Mouse (Mus musculus): ENCODE measurements at regions not wholly inside any gene's neighbourhood (a gene's known extent, or its start where the extent isn't known, plus 50 kb on each side); places are given as distances from the start of the nearest gene placed in this dataset.

GRCm38 (mm10) chr4:10051296-10052267 is 822.7 kb upstream of the 2610301B20Rik start:
- TF ChIP-seq TCF12 (IDR thresholded peaks at IDR 0.05; ENCODE audit: low read depth, low read length) (no peak), CTCF (conservative IDR thresholded peaks at IDR 0.05 in 1 of 2, IDR thresholded peaks at IDR 0.05 in 1 of 2; ENCODE audit: low read depth in 2 of 2, low read length in 2 of 2) (no peak), MEF2A (IDR thresholded peaks at IDR 0.05; ENCODE audit: borderline replicate concordance, low read depth, low read length) (no peak), UBTF (IDR thresholded peaks at IDR 0.05; ENCODE audit: low read depth, low read length) (no peak), CHD2 (IDR thresholded peaks at IDR 0.05; ENCODE audit: low read length) (no peak), JUND (conservative IDR thresholded peaks at IDR 0.05; ENCODE audit: low read depth, low read length) (no peak), MAFK (IDR thresholded peaks at IDR 0.05; ENCODE audit: insufficient replicate concordance, low read length) (no peak), POLR2A (IDR thresholded peaks at IDR 0.05; ENCODE audit: low read depth, low read length) (no peak), RCOR1 (conservative IDR thresholded peaks at IDR 0.05; ENCODE audit: low read depth, low read length) (no peak), GABPA (IDR thresholded peaks at IDR 0.05; ENCODE audit: insufficient replicate concordance, low read depth, low read length) (no peak), ZNF384 (IDR thresholded peaks at IDR 0.05; ENCODE audit: low read depth, low read length) (no peak)
